Mouse (Mus musculus): Measurements from ENCODE around the gene Pgm2. TPM values are rescaled to one million over a fixed set of nuclear protein-coding genes. Genes with fewer than 3 reads are reported as not detected.

The Pgm2 gene
- polyA plus RNA-seq, 1 experiment from 2014 or later: 18.4 TPM

DNA sequence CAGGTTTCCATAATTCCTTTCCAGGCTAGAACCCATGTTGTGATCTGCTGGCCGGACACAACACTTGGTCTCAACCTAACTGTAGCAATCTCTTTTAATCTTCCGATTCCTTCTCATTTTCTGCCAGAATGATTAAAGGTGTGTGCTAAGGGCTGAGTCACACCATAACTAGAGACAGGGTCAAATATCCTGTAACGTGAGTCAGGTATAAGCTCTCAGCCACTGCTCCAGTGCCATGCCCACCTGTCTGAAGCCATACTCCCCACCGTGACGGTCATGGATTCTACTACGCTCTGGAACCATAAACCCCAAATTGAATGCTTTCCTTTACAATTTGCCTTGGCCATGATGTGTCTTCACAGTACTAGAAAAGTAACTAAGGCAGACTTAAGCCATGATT lies 36.5 kb upstream of the Pgm2 start:
- WGBS: 94% methylated on average over 6 of the region's 6 CpGs

DNA sequence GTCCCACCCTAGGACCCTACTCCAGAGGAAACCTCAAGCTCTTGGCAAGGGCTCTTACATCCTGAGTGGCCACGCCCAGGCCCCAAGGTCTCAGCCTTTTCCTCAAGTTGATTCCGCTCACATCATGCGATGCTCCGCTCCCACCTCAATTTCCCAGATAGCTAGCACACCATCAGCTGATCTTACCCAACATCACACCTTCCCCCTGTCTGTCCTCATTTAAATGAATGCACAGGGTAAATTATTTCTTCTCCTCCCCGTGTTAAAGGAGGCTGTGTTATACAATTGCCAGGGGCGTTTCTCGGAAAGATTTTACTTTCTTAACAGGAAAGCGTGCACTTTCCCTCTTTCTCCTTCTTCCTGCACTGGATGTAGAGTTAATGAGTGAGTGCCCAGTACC lies 31.9 kb upstream of the Pgm2 start:
- 96% methylated on average over 8 of the region's 8 CpGs for WGBS
- H3K36me3 ChIP-seq (ENCODE audit: control insufficient read depth, insufficient read depth, low read length): no peaks in the 10 kb centered on the region
- H3K4me2 ChIP-seq (ENCODE audit: low read depth, low read length): no peak overlapping the region
- H3K4me3 ChIP-seq (ENCODE audit: low read depth, low read length): no peak overlapping the region
- ATAC-seq (ENCODE audit: low read depth): no peak
- no peaks in the 10 kb centered on the region for H3K4me1 ChIP-seq (ENCODE audit: control insufficient read depth, insufficient read depth, low read length)
- H3K27me3 ChIP-seq (ENCODE audit: control insufficient read depth, insufficient read depth, low read length): no peaks in the 10 kb centered on the region
- no peaks in the 10 kb centered on the region for H3K9me3 ChIP-seq (ENCODE audit: control insufficient read depth, low read length)
- no peak overlapping the region for H3K27ac ChIP-seq (ENCODE audit: low read depth, low read length)
- no peak overlapping the region for H3K9ac ChIP-seq (replicated peaks; ENCODE audit: low read depth, low read length)

More for the DNA sequence above, 36.5 kb upstream of the Pgm2 start:
- Histone ChIP-seq H3K36me3 (ENCODE audit: control insufficient read depth, insufficient read depth, low read length) (no peaks in the 10 kb centered on the region), H3K4me1 (ENCODE audit: control insufficient read depth, insufficient read depth, low read length) (no peaks in the 10 kb centered on the region), H3K9me3 (ENCODE audit: control insufficient read depth, low read length) (no peaks in the 10 kb centered on the region), H3K27me3 (ENCODE audit: control insufficient read depth, insufficient read depth, low read length) (no peaks in the 10 kb centered on the region), H3K4me3 (ENCODE audit: low read depth, low read length) (no peak overlapping the region), H3K27ac (ENCODE audit: low read depth, low read length) (no peak overlapping the region), H3K9ac (replicated peaks; ENCODE audit: low read depth, low read length) (no peak overlapping the region), H3K4me2 (ENCODE audit: low read depth, low read length) (no peak overlapping the region)
- no peak for ATAC-seq (ENCODE audit: low read depth)

DNA sequence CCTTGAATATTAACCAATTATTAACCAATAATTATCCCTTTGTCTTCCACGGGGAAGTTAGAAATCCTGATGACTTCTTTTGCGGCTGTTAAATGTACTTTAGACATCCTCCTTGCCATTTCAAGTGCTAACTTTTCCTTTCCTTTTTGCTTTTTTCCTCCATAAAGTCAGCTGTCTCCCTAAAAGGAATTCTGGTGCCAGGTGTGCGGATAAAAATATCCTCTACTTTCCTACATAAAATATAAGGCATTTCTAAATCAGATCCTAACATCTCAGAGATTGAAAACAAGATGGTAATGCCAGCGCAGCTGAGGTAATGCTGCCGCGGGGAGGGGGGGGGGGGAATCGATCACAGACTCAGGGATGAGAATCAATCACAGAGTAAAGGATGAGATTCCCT lies 31.1 kb upstream of the Pgm2 start:
- Histone ChIP-seq H3K4me3 (ENCODE audit: low read depth, low read length) (no peak overlapping the region), H3K4me1 (ENCODE audit: control insufficient read depth, insufficient read depth, low read length) (no peaks in the 10 kb centered on the region), H3K4me2 (ENCODE audit: low read depth, low read length) (no peak overlapping the region), H3K9me3 (ENCODE audit: control insufficient read depth, low read length) (no peaks in the 10 kb centered on the region), H3K27ac (ENCODE audit: low read depth, low read length) (no peak overlapping the region), H3K27me3 (ENCODE audit: control insufficient read depth, insufficient read depth, low read length) (no peaks in the 10 kb centered on the region), H3K36me3 (ENCODE audit: control insufficient read depth, insufficient read depth, low read length) (no peaks in the 10 kb centered on the region), H3K9ac (replicated peaks; ENCODE audit: low read depth, low read length) (no peak overlapping the region)
- 69% methylated on average over 7 of the region's 7 CpGs for WGBS
- ATAC-seq (ENCODE audit: low read depth): no peak

DNA sequence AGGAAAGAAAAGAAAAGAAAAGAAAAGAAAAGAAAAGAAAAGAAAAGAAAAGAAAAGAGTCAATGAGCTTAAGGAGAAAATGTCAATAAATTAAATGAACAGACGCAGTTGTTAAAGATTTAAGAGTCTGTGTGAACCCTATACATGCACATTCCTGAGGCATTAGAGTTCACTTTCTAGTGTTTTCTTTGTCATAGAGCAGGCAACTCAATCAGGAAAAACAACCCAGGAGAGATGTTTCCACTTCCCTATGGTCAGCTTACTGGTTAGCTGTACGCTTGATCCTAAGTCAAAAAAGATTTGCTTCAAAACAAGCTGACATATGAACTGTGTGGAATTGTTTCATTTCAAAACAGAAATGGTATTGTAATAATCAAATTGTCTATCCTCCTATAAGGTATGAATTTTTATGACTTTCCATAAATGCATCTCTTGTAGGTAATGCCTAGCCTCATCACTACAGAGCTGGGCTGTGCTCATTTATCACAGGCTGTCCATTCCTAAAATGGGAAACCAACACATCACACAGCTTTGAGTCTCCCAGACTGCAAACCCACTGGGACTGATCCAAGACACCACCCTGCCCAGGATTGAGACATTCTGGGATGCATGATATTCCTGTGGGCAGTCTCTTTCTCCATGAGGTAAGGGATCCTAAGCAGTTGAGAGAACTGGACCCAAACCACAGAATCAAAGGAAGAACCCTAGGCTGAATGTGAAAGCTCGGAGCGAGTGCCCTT lies 29.7 kb upstream of the Pgm2 start:
- no peak overlapping the region for H3K4me2 ChIP-seq (ENCODE audit: low read depth, low read length)
- no peak for ATAC-seq (ENCODE audit: low read depth)
- no peaks in the 10 kb centered on the region for H3K4me1 ChIP-seq (ENCODE audit: control insufficient read depth, insufficient read depth, low read length)
- no peak overlapping the region for H3K4me3 ChIP-seq (ENCODE audit: low read depth, low read length)
- no peak overlapping the region for H3K9ac ChIP-seq (replicated peaks; ENCODE audit: low read depth, low read length)
- H3K27me3 ChIP-seq (ENCODE audit: control insufficient read depth, insufficient read depth, low read length): no peaks in the 10 kb centered on the region
- no peaks in the 10 kb centered on the region for H3K9me3 ChIP-seq (ENCODE audit: control insufficient read depth, low read length)
- no peaks in the 10 kb centered on the region for H3K36me3 ChIP-seq (ENCODE audit: control insufficient read depth, insufficient read depth, low read length)
- H3K27ac ChIP-seq (ENCODE audit: low read depth, low read length): no peak overlapping the region
- 72% methylated on average over 4 of the region's 4 CpGs for WGBS

DNA sequence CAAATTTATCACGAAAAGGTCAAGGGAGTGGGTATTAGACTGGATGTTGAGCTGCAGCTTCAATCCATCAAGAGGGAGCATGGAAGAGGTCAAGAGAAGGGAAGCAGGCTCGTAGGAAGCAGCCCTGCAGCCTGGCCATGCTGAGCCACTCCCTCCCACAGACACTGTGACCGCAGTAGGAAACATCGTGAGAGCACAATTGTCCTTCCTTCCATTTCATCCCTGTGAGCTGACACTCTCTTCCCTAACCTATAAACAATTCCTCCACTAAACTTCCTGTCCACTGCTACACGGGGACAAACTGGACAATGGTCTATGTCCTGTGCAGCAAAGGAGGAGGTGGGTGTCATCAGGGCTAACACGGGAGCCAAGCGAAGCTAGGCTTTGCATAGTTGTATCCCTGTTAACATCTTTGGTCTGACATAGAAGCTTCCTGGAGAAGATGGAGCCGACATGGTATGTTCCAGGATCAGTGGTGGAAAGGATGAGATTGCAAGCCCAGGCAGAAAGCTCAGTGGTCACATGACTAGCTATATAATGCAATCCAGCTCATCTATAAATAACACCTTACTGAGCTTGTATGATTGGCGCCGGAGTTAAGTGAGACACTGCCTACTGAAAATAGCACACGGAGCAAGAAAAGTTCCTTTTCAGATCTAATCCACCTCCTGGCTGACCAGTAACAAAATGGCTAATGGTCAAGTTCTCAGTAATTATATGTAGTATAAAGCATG lies 29.0 kb upstream of the Pgm2 start:
- no peak overlapping the region for H3K9ac ChIP-seq (replicated peaks; ENCODE audit: low read depth, low read length)
- H3K4me2 ChIP-seq (ENCODE audit: low read depth, low read length): no peak overlapping the region
- no peak for ATAC-seq (ENCODE audit: low read depth)
- H3K4me3 ChIP-seq (ENCODE audit: low read depth, low read length): no peak overlapping the region
- H3K27me3 ChIP-seq (ENCODE audit: control insufficient read depth, insufficient read depth, low read length): no peaks in the 10 kb centered on the region
- no peaks in the 10 kb centered on the region for H3K4me1 ChIP-seq (ENCODE audit: control insufficient read depth, insufficient read depth, low read length)
- no peak overlapping the region for H3K27ac ChIP-seq (ENCODE audit: low read depth, low read length)
- H3K36me3 ChIP-seq (ENCODE audit: control insufficient read depth, insufficient read depth, low read length): no peaks in the 10 kb centered on the region
- H3K9me3 ChIP-seq (ENCODE audit: control insufficient read depth, low read length): no peaks in the 10 kb centered on the region
- 86% methylated on average over 11 of the region's 11 CpGs for WGBS

DNA sequence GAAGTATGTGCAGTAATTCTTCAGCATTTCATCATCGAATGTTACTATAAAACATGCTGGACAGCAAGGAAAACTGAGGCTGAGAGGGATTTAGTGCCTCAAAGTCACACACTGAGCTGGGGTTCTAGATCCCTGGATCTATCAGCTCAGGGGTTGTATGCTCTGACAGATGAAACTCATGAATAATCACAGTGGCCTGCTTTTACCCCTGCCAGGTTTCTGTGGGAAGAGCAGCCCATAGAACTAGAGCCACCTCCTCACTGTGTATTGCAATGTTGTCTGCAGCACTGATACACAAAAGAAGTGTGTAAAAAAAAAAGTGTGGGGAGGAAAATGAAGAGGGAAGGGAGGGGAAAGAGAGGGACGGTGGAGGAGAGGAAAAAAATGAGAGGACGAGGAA lies 28.3 kb upstream of the Pgm2 start:
- no peaks in the 10 kb centered on the region for H3K36me3 ChIP-seq (ENCODE audit: control insufficient read depth, insufficient read depth, low read length)
- no peaks in the 10 kb centered on the region for H3K27me3 ChIP-seq (ENCODE audit: control insufficient read depth, insufficient read depth, low read length)
- H3K4me2 ChIP-seq (ENCODE audit: low read depth, low read length): no peak overlapping the region
- no peaks in the 10 kb centered on the region for H3K4me1 ChIP-seq (ENCODE audit: control insufficient read depth, insufficient read depth, low read length)
- H3K9ac ChIP-seq (replicated peaks; ENCODE audit: low read depth, low read length): no peak overlapping the region
- no peak overlapping the region for H3K4me3 ChIP-seq (ENCODE audit: low read depth, low read length)
- 75% methylated on average over 3 of the region's 3 CpGs for WGBS
- no peak overlapping the region for H3K27ac ChIP-seq (ENCODE audit: low read depth, low read length)
- ATAC-seq (ENCODE audit: low read depth): no peak
- no peaks in the 10 kb centered on the region for H3K9me3 ChIP-seq (ENCODE audit: control insufficient read depth, low read length)

DNA sequence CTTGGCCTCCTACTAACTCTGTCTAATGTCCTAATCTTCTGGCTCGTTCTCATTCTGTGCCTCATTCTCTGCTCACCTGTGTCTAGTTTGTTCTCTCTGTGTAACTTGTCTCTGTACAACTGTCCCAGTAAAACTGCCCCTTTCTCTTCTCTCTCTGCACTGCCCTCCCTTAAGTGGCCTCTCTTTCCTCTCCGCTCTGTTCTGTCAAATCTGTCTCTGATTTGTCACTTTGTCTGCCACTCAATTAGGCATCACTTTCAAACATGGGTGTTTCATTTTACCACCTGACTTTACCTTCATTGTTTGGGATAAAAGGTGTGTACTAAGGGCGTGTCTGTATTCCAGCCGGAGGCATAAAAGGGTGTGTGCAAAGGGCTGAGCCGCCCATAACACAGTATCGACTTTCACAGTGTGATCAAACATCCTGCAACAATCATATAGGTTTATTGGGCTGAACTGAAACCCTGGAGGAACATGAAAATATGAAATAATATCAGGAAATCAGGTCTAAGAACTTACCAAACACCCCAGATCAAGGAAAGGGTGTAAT lies 27.2 kb upstream of the Pgm2 start:
- H3K9me3 ChIP-seq (ENCODE audit: control insufficient read depth, low read length): no peaks in the 10 kb centered on the region
- no peaks in the 10 kb centered on the region for H3K27me3 ChIP-seq (ENCODE audit: control insufficient read depth, insufficient read depth, low read length)
- 87% methylated on average over 6 of the region's 6 CpGs for WGBS
- H3K4me1 ChIP-seq (ENCODE audit: control insufficient read depth, insufficient read depth, low read length): no peaks in the 10 kb centered on the region
- no peaks in the 10 kb centered on the region for H3K36me3 ChIP-seq (ENCODE audit: control insufficient read depth, insufficient read depth, low read length)
- ATAC-seq (ENCODE audit: low read depth): no peak
- no peak overlapping the region for H3K9ac ChIP-seq (replicated peaks; ENCODE audit: low read depth, low read length)
- no peak overlapping the region for H3K27ac ChIP-seq (ENCODE audit: low read depth, low read length)
- H3K4me3 ChIP-seq (ENCODE audit: low read depth, low read length): no peak overlapping the region
- H3K4me2 ChIP-seq (ENCODE audit: low read depth, low read length): no peak overlapping the region

DNA sequence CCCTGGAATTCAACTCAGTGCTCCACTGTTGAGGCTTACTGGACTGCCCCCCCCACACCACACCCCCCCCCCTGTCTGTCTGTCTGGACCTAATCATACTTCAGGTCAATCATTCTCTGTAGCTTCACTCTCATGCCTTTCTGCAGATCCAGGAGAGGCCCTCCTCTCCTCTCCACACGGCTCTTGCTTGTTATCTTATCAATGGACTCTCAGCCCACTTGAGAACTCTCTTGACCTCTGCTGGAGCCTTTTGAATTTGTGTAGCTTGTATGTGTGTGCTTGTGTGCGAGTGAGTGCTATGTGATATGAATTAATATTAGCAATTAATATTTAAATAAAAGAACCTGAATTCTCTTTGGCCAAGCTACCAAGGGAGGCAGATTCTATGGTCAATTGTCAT lies 26.6 kb upstream of the Pgm2 start:
- no peaks in the 10 kb centered on the region for H3K36me3 ChIP-seq (ENCODE audit: control insufficient read depth, insufficient read depth, low read length)
- ATAC-seq (ENCODE audit: low read depth): no peak
- WGBS: 75% methylated on average over 2 of the region's 2 CpGs
- no peaks in the 10 kb centered on the region for H3K9me3 ChIP-seq (ENCODE audit: control insufficient read depth, low read length)
- H3K4me2 ChIP-seq (ENCODE audit: low read depth, low read length): no peak overlapping the region
- H3K27ac ChIP-seq (ENCODE audit: low read depth, low read length): no peak overlapping the region
- no peaks in the 10 kb centered on the region for H3K4me1 ChIP-seq (ENCODE audit: control insufficient read depth, insufficient read depth, low read length)
- no peak overlapping the region for H3K9ac ChIP-seq (replicated peaks; ENCODE audit: low read depth, low read length)
- H3K27me3 ChIP-seq (ENCODE audit: control insufficient read depth, insufficient read depth, low read length): no peaks in the 10 kb centered on the region
- no peak overlapping the region for H3K4me3 ChIP-seq (ENCODE audit: low read depth, low read length)

DNA sequence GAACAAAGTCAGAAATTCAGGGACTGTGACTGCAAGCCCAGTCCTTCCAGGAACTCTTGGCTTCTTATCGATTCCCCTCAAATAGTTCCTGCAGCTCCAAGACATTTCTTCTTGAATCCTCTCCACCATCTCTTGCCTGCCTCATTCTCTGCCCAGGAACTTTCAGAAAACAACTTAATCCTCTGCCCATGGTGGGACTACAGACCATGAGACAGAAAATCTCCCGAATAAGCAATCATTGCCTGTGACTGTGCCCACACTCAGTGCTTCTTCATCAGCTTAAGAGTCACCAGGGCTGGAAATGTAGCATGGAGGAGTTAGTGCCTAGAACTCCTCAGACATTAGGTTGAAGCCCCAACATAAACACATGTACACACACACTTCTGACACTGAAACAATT lies 25.2 kb upstream of the Pgm2 start:
- Histone ChIP-seq H3K9ac (replicated peaks; ENCODE audit: low read depth, low read length) (no peak overlapping the region), H3K27ac (ENCODE audit: low read depth, low read length) (no peak overlapping the region), H3K4me2 (ENCODE audit: low read depth, low read length) (no peak overlapping the region), H3K9me3 (ENCODE audit: control insufficient read depth, low read length) (no peaks in the 10 kb centered on the region), H3K4me3 (ENCODE audit: low read depth, low read length) (no peak overlapping the region), H3K36me3 (ENCODE audit: control insufficient read depth, insufficient read depth, low read length) (no peaks in the 10 kb centered on the region), H3K27me3 (ENCODE audit: control insufficient read depth, insufficient read depth, low read length) (no peaks in the 10 kb centered on the region), H3K4me1 (ENCODE audit: control insufficient read depth, insufficient read depth, low read length) (no peaks in the 10 kb centered on the region)
- ATAC-seq (ENCODE audit: low read depth): no peak
- 92% methylated on average over 2 of the region's 2 CpGs for WGBS

Measured in neural tube, embryonic 14.5 days (tissue).